Mouse (Mus musculus): ENCODE data around the gene Mindy4. TPM values are rescaled to one million over a fixed set of nuclear protein-coding genes. Genes with fewer than 3 reads are reported as not detected.

Mindy4 gene
- total and polyA plus RNA-seq, 3 experiments, result 0.23 to 1.6 TPM; not detected in 1

GRCm38 (mm10) chr6:55199047-55199446 is 4.1 kb upstream of the Mindy4 start:
- no peaks in the 10 kb centered on the region for H3K79me2 ChIP-seq (ENCODE audit: control insufficient read depth, insufficient read depth, low read length, poor library complexity)

GRCm38 (mm10) chr6:55203931-55204330 is 748 bp downstream of the Mindy4 start:
- H3K9ac ChIP-seq (ENCODE audit: control insufficient read depth, low read depth, low read length, poor library complexity, severe bottlenecking), result no peak overlapping the region
- no peak for TF ChIP-seq RCOR1 (IDR thresholded peaks at IDR 0.05; ENCODE audit: low read depth, low read length)
- no peak overlapping the region for H3K4me3 ChIP-seq (ENCODE audit: control insufficient read depth in 1 of 2, insufficient read depth in 1 of 2, low read depth in 2 of 2, low read length in 2 of 2)
- no peaks in the 10 kb centered on the region for H3K36me3 ChIP-seq (ENCODE audit: control insufficient read depth in 1 of 2, insufficient read depth in 2 of 2, low read length in 2 of 2)
- no peak overlapping the region for H3K27ac ChIP-seq (ENCODE audit: control insufficient read depth, low read depth, low read length)
- DNase-seq (ENCODE audit: low read depth, low spot score), result no peak
- H3K79me2 ChIP-seq (ENCODE audit: control insufficient read depth, insufficient read depth, low read length, poor library complexity), result no peaks in the 10 kb centered on the region
- no peaks in the 10 kb centered on the region for H3K9me3 ChIP-seq (replicated peaks; ENCODE audit: insufficient read depth, low read length)
- no peaks in the 10 kb centered on the region for H3K4me1 ChIP-seq (ENCODE audit: control insufficient read depth in 1 of 2, insufficient read depth in 2 of 2, low read length in 2 of 2)
- H3K27me3 ChIP-seq (ENCODE audit: control insufficient read depth in 1 of 2, insufficient read depth in 2 of 2, low read length in 2 of 2), result no peaks in the 10 kb centered on the region; a peak in 1 of 4 replicates

More at GRCm38 (mm10) chr6:55199047-55199446, 4.1 kb upstream of the Mindy4 start:
- no peak for DNase-seq (ENCODE audit: low read depth, low spot score)
- no peaks in the 10 kb centered on the region for H3K36me3 ChIP-seq (ENCODE audit: control insufficient read depth in 1 of 2, insufficient read depth in 2 of 2, low read length in 2 of 2)
- TF ChIP-seq TBP (IDR thresholded peaks at IDR 0.05; ENCODE audit: low read depth, low read length), result no peak
- TF ChIP-seq MAX (IDR thresholded peaks at IDR 0.05; ENCODE audit: low read length), result no peak
- TF ChIP-seq MAFK (IDR thresholded peaks at IDR 0.05; ENCODE audit: borderline replicate concordance, low read depth, low read length), result no peak
- no peak for TF ChIP-seq TCF12 (IDR thresholded peaks at IDR 0.05; ENCODE audit: low read depth, low read length)
- H3K4me3 ChIP-seq (ENCODE audit: control insufficient read depth in 1 of 2, insufficient read depth in 1 of 2, low read depth in 2 of 2, low read length in 2 of 2), result no peak overlapping the region
- H3K9me3 ChIP-seq (replicated peaks; ENCODE audit: insufficient read depth, low read length), result no peaks in the 10 kb centered on the region
- peaks cover 0 to 2% of the 10 kb centered on the region in 2 experiments; a peak in 2 of 4 replicates for H3K27me3 ChIP-seq (ENCODE audit: control insufficient read depth in 1 of 2, insufficient read depth in 2 of 2, low read length in 2 of 2)
- no peak overlapping the region for H3K27ac ChIP-seq (ENCODE audit: control insufficient read depth, low read depth, low read length)
- no peak overlapping the region for H3K9ac ChIP-seq (ENCODE audit: control insufficient read depth, low read depth, low read length, poor library complexity, severe bottlenecking)
- no peaks in the 10 kb centered on the region for H3K4me1 ChIP-seq (ENCODE audit: control insufficient read depth in 1 of 2, insufficient read depth in 2 of 2, low read length in 2 of 2)

- Histone ChIP-seq H3K4me3 (ENCODE audit: control insufficient read depth in 1 of 2, insufficient read depth in 1 of 2, low read depth in 2 of 2, low read length in 2 of 2) (no peak overlapping the region), H3K36me3 (ENCODE audit: control insufficient read depth in 1 of 2, insufficient read depth in 2 of 2, low read length in 2 of 2) (no peaks in the 10 kb centered on the region), H3K9me3 (replicated peaks; ENCODE audit: insufficient read depth, low read length) (no peaks in the 10 kb centered on the region), H3K79me2 (ENCODE audit: control insufficient read depth, insufficient read depth, low read length, poor library complexity) (no peaks in the 10 kb centered on the region), H3K9ac (ENCODE audit: control insufficient read depth, low read depth, low read length, poor library complexity, severe bottlenecking) (no peak overlapping the region), H3K4me1 (ENCODE audit: control insufficient read depth in 1 of 2, insufficient read depth in 2 of 2, low read length in 2 of 2) (no peaks in the 10 kb centered on the region), H3K27me3 (ENCODE audit: control insufficient read depth in 1 of 2, insufficient read depth in 2 of 2, low read length in 2 of 2) (no peaks in the 10 kb centered on the region; a peak in 1 of 4 replicates), H3K27ac (ENCODE audit: control insufficient read depth, low read depth, low read length) (no peak overlapping the region)
- no peak for TF ChIP-seq SIN3A (IDR thresholded peaks at IDR 0.05; ENCODE audit: low read length)
- no peak for TF ChIP-seq POLR2AphosphoS2 (IDR thresholded peaks at IDR 0.05; ENCODE audit: low read length)
- no peak for TF ChIP-seq CHD1 (IDR thresholded peaks at IDR 0.05; ENCODE audit: low read depth, low read length)
- TF ChIP-seq CTCF (IDR thresholded peaks at IDR 0.05 in 2 of 3, conservative IDR thresholded peaks at IDR 0.05 in 1 of 3; ENCODE audit: control insufficient read depth in 1 of 3, insufficient read depth in 1 of 3, low read depth in 2 of 3, low read length in 3 of 3, poor library complexity in 1 of 3, severe bottlenecking in 1 of 3), result no peak
- no peak for TF ChIP-seq ETS1 (IDR thresholded peaks at IDR 0.05; ENCODE audit: low read depth, low read length)
- TF ChIP-seq SMC3 (IDR thresholded peaks at IDR 0.05; ENCODE audit: low read depth, low read length), result no peak
- no peak for TF ChIP-seq MYC (IDR thresholded peaks at IDR 0.05; ENCODE audit: low read depth, low read length)
- DNase-seq (ENCODE audit: low read depth, low spot score), result no peak
Observed at GRCm38 (mm10) chr6:55207786-55208185, 4.6 kb downstream of the Mindy4 start.

Measured in MEL (cell line).